Mouse (Mus musculus) cerebellum, adult 2 months (tissue): Measurements from ENCODE around the gene Pigu.

Source experiments
- CTCF ChIP-seq: fragments of 200-500 bp; IDR thresholded peaks from 2 replicates; pipeline ENCODE4 v1.5.1; 2011; ENCODE audit warnings: low read depth, mild to moderate bottlenecking, control low read depth, low read length, moderate library complexity, borderline replicate concordance; ENCODE audit not compliant: insufficient read depth
- POLR2A ChIP-seq: fragments of 200-500 bp; IDR thresholded peaks from 2 replicates; pipeline ENCODE4 v1.6.1; 2011; ENCODE audit warnings: low read length, control low read depth, borderline replicate concordance; ENCODE audit not compliant: insufficient read depth

- TF ChIP-seq CTCF = no peak
- TF ChIP-seq POLR2A = peak; percentile 34; the same call in 1 of the 2 replicates
Measured at GRCm38 (mm10) chr2:155276621-155277175, 80.5 kb downstream of the Pigu start.
